Mouse (Mus musculus): ENCODE measurements around the gene Glis1. TPM values are rescaled to one million over a fixed set of nuclear protein-coding genes. Genes with fewer than 3 reads are reported as not detected.

Gene Glis1
- total and polyA plus RNA-seq, 2 experiments from 2014 or later: 1.4 to 2.1 TPM

- TF ChIP-seq CTCF (IDR thresholded peaks at IDR 0.05): no peak
- no peak overlapping the region for H3K4me3 ChIP-seq (ENCODE audit: low read depth, low read length)
- no peaks in the 10 kb centered on the region for H3K9me3 ChIP-seq (ENCODE audit: low read length)
- 0 out of 2 replicates have a peak, but pooled peaks cover 4% of the 10 kb centered on the region for H3K4me1 ChIP-seq (ENCODE audit: insufficient read depth, low read length)
- 68% methylated on average over 4 of the region's 4 CpGs for WGBS
- H3K4me2 ChIP-seq (ENCODE audit: low read depth, low read length, poor library complexity, severe bottlenecking): no peak overlapping the region
- H3K27ac ChIP-seq (ENCODE audit: low read depth, low read length): no peak overlapping the region
- ATAC-seq (ENCODE audit: low FRiP score) (no peak), DNase-seq (ENCODE audit: low spot score) (no peak)
- H3K27me3 ChIP-seq (ENCODE audit: insufficient read depth, low read length): no peaks in the 10 kb centered on the region
- no peak overlapping the region for H3K9ac ChIP-seq (replicated peaks; ENCODE audit: low read length, poor library complexity, severe bottlenecking)
- no peaks in the 10 kb centered on the region for H3K36me3 ChIP-seq (ENCODE audit: insufficient read depth, low read length)
Measured at GRCm38 (mm10) chr4:107641624-107642023, 207.2 kb downstream of the Glis1 start.

- ATAC-seq (ENCODE audit: low FRiP score) (no peak), DNase-seq (ENCODE audit: low spot score) (no peak)
- H3K36me3 ChIP-seq (ENCODE audit: insufficient read depth, low read length): no peaks in the 10 kb centered on the region
- no peak overlapping the region for H3K9ac ChIP-seq (replicated peaks; ENCODE audit: low read length, poor library complexity, severe bottlenecking)
- H3K27me3 ChIP-seq (ENCODE audit: insufficient read depth, low read length): no peaks in the 10 kb centered on the region; the same call in 1 of the 2 replicates
- TF ChIP-seq CTCF (IDR thresholded peaks at IDR 0.05): no peak
- no peak overlapping the region for H3K4me2 ChIP-seq (ENCODE audit: low read depth, low read length, poor library complexity, severe bottlenecking)
- H3K27ac ChIP-seq (ENCODE audit: low read depth, low read length): no peak overlapping the region
- H3K9me3 ChIP-seq (ENCODE audit: low read length): no peaks in the 10 kb centered on the region
- no peaks in the 10 kb centered on the region; the same call in 1 of the 2 replicates for H3K4me1 ChIP-seq (ENCODE audit: insufficient read depth, low read length)
- 89% methylated on average over 5 of the region's 5 CpGs for WGBS
- no peak overlapping the region for H3K4me3 ChIP-seq (ENCODE audit: low read depth, low read length)
Measured at GRCm38 (mm10) chr4:107648959-107649485, 214.6 kb downstream of the Glis1 start.

DNA sequence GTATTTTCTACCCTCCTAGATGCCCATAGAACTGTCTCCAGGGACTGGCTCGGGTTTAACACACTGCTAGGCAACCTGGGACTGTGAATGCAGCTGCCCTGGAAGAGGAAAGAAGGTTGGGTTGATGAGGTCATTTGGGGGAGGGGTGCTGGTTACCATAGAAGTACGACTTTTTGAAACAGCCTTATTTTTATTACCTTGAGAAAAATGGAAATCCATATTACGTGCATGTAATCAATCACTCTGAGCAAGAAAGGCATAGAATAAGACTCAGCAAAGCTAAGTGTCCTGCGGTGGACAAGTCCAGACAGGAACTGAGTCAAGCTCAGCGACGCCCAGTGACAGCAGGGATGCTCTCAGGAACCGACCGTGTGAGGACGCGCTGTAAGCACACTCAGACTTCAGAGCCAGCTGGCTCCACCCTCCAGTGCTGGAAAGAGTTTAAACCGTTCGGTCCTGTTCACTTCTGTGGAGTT, 216.7 kb downstream of the Glis1 start:
- WGBS: 17% methylated on average over 12 of the region's 12 CpGs
- Histone ChIP-seq H3K36me3 (ENCODE audit: insufficient read depth, low read length) (no peaks in the 10 kb centered on the region), H3K4me3 (ENCODE audit: low read depth, low read length) (no peak overlapping the region), H3K9ac (replicated peaks; ENCODE audit: low read length, poor library complexity, severe bottlenecking) (no peak overlapping the region), H3K27me3 (ENCODE audit: insufficient read depth, low read length) (no peaks in the 10 kb centered on the region; the same call in 1 of the 2 replicates), H3K27ac (ENCODE audit: low read depth, low read length) (no peak overlapping the region), H3K9me3 (ENCODE audit: low read length) (no peaks in the 10 kb centered on the region), H3K4me1 (ENCODE audit: insufficient read depth, low read length) (no peaks in the 10 kb centered on the region; the same call in 1 of the 2 replicates), H3K4me2 (ENCODE audit: low read depth, low read length, poor library complexity, severe bottlenecking) (no peak overlapping the region)
- ATAC-seq (ENCODE audit: low FRiP score): no peak
- DNase-seq (ENCODE audit: low spot score): peak; percentile 51
- no peak for TF ChIP-seq CTCF (IDR thresholded peaks at IDR 0.05)

GRCm38 (mm10) chr4:107652598-107653279, 218.3 kb downstream of the Glis1 start:
- no peak overlapping the region; the same call in 1 of the 2 replicates for H3K4me2 ChIP-seq (ENCODE audit: low read depth, low read length, poor library complexity, severe bottlenecking)
- H3K4me3 ChIP-seq (ENCODE audit: low read depth, low read length): no peak overlapping the region
- no peaks in the 10 kb centered on the region; the same call in 1 of the 2 replicates for H3K4me1 ChIP-seq (ENCODE audit: insufficient read depth, low read length)
- WGBS: 11% methylated on average over 7 of the region's 7 CpGs
- ATAC-seq (ENCODE audit: low FRiP score) (peak; percentile 85), DNase-seq (ENCODE audit: low spot score) (peak; percentile 93)
- no peaks in the 10 kb centered on the region; the same call in 1 of the 2 replicates for H3K27me3 ChIP-seq (ENCODE audit: insufficient read depth, low read length)
- no peak overlapping the region for H3K9ac ChIP-seq (replicated peaks; ENCODE audit: low read length, poor library complexity, severe bottlenecking)
- peak; percentile 95 for TF ChIP-seq CTCF (IDR thresholded peaks at IDR 0.05)
- H3K27ac ChIP-seq (ENCODE audit: low read depth, low read length): no peak overlapping the region
- no peaks in the 10 kb centered on the region for H3K9me3 ChIP-seq (ENCODE audit: low read length)
- H3K36me3 ChIP-seq (ENCODE audit: insufficient read depth, low read length): no peaks in the 10 kb centered on the region

GRCm38 (mm10) chr4:107653280-107653643, 218.9 kb downstream of the Glis1 start:
- TF ChIP-seq CTCF (IDR thresholded peaks at IDR 0.05): no peak
- ATAC-seq (ENCODE audit: low FRiP score): no peak
- H3K9ac ChIP-seq (replicated peaks; ENCODE audit: low read length, poor library complexity, severe bottlenecking): no peak overlapping the region
- no peaks in the 10 kb centered on the region for H3K9me3 ChIP-seq (ENCODE audit: low read length)
- no peak overlapping the region for H3K4me2 ChIP-seq (ENCODE audit: low read depth, low read length, poor library complexity, severe bottlenecking)
- DNase-seq (ENCODE audit: low spot score): no peak
- no peaks in the 10 kb centered on the region for H3K36me3 ChIP-seq (ENCODE audit: insufficient read depth, low read length)
- WGBS: 69% methylated on average over 5 of the region's 5 CpGs
- no peak overlapping the region for H3K27ac ChIP-seq (ENCODE audit: low read depth, low read length)
- no peak overlapping the region for H3K4me3 ChIP-seq (ENCODE audit: low read depth, low read length)
- no peaks in the 10 kb centered on the region; the same call in 1 of the 2 replicates for H3K27me3 ChIP-seq (ENCODE audit: insufficient read depth, low read length)
- H3K4me1 ChIP-seq (ENCODE audit: insufficient read depth, low read length): no peaks in the 10 kb centered on the region; the same call in 1 of the 2 replicates

DNA sequence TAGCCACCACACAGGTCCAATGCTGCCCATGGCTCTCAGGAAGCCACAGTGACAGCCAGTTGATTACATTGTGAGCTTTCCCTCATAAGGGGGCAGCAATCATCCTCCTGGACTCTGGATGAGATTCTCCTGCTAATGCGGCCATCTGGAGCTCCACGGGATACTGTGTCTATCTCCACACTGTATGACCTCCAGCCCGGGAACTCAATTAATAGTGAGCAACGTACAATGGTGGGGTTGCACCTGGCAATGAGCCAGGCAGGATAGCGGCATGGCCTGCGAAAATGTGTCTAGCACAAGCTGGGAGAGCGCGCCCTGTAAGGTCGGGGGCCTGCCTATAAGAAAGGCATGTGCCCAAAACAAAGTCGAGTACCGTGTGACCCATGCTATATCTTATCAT, 226.3 kb downstream of the Glis1 start:
- WGBS: 86% methylated on average over 11 of the region's 11 CpGs
- Histone ChIP-seq H3K4me1 (ENCODE audit: insufficient read depth, low read length) (no peaks in the 10 kb centered on the region), H3K9me3 (ENCODE audit: low read length) (no peaks in the 10 kb centered on the region), H3K4me2 (ENCODE audit: low read depth, low read length, poor library complexity, severe bottlenecking) (no peak overlapping the region), H3K27me3 (ENCODE audit: insufficient read depth, low read length) (no peaks in the 10 kb centered on the region), H3K9ac (replicated peaks; ENCODE audit: low read length, poor library complexity, severe bottlenecking) (no peak overlapping the region), H3K36me3 (ENCODE audit: insufficient read depth, low read length) (no peaks in the 10 kb centered on the region), H3K4me3 (ENCODE audit: low read depth, low read length) (no peak overlapping the region), H3K27ac (ENCODE audit: low read depth, low read length) (no peak overlapping the region)
- ATAC-seq (ENCODE audit: low FRiP score): no peak
- no peak for TF ChIP-seq CTCF (IDR thresholded peaks at IDR 0.05)
- DNase-seq (ENCODE audit: low spot score): peak; percentile 70
